Mouse (Mus musculus) embryonic facial prominence, embryonic 13.5 days (tissue): ENCODE measurements around the gene Vps13d. TPM values are rescaled to one million over a fixed set of nuclear protein-coding genes. Genes with fewer than 3 reads are reported as not detected.

ENCODE experiments used
- ATAC-seq: fragments of 200-750 bp; cut with Nextera tagmentation; 2 replicates; pipeline ENCODE4 v1.8.0; 2017; ENCODE audit warnings: low read depth; ENCODE audit not compliant: insufficient number of reproducible peaks, insufficient read depth, low FRiP score, low TSS enrichment
- H3K27ac ChIP-seq: fragments of 300-500 bp; sonication (generic); 2 replicates; pipeline ENCODE4 v1.5.1; 2015; ENCODE audit warnings: moderate library complexity, mild to moderate bottlenecking, inconsistent platforms
- H3K27me3 ChIP-seq: fragments of 300-500 bp; sonication (generic); 2 replicates; pipeline ENCODE4 v1.6.1; 2015; ENCODE audit warnings: mild to moderate bottlenecking, inconsistent platforms
- H3K36me3 ChIP-seq: fragments of 300-500 bp; sonication (generic); 2 replicates; pipeline ENCODE4 v1.6.1; 2015; ENCODE audit warnings: mild to moderate bottlenecking, inconsistent platforms
- H3K4me1 ChIP-seq: fragments of 300-500 bp; sonication (generic); 2 replicates; pipeline ENCODE4 v1.6.1; 2015; ENCODE audit warnings: inconsistent platforms
- H3K4me2 ChIP-seq: fragments of 300-500 bp; sonication (generic); 2 replicates; pipeline ENCODE4 v1.6.1; 2015; ENCODE audit warnings: moderate library complexity, mild to moderate bottlenecking, inconsistent platforms
- H3K4me3 ChIP-seq: fragments of 300-500 bp; sonication (generic); 2 replicates; pipeline ENCODE4 v1.5.1; 2015; ENCODE audit warnings: mild to moderate bottlenecking, inconsistent platforms
- H3K9ac ChIP-seq: fragments of 300-500 bp; sonication (generic); 2 replicates; pipeline ENCODE4 v1.6.1; 2015; ENCODE audit warnings: mild to moderate bottlenecking, inconsistent platforms
- H3K9me3 ChIP-seq: fragments of 300-500 bp; sonication (generic); 2 replicates; pipeline ENCODE4 v1.6.1; 2016; ENCODE audit warnings: inconsistent platforms
- WGBS: fragments of 180-500 bp; shearing (Covaris S2); methylation state at CpG from one replicate; pipeline ENCODE4 v1.1.7; 2015; ENCODE audit warnings: mixed read lengths; 5-methylcytosine and 5-hydroxymethylcytosine counted together
- polyA plus RNA-seq: library from polyadenylated mRNA; unstranded; fragments of >200 nt; fragmentation: Nextera tagmentation; extraction: Ambion mirVana; gene quantifications from 2 replicates; pipeline ENCODE4 v1.2.1, GENCODE M21; 2015

Gene Vps13d
- polyA plus RNA-seq, 1 experiment from 2014 or later = 6.7 TPM

DNA sequence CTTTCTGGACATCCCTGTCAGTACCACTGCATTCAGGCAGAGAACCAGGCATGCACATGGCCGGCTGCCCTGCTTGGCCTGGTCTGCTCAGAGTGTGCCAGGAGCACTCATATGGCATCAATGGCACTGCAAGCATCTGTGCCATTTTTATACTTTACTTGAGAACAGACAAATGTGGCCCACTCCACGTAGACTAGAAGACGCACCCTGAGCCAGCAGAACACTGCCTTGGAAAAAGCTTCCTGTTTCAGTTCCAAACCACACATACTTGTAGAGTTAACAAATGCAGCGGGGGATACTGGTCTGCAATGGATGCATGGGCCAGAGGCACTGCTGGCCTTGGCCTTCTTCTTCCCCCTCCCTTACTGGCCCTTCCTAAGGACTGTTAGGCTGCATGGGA is 181.6 kb downstream of the Vps13d start:
- Histone ChIP-seq H3K4me1 (peaks cover 30% of the 10 kb centered on the region), H3K9me3 (no peaks in the 10 kb centered on the region), H3K27me3 (no peaks in the 10 kb centered on the region), H3K9ac (no peak overlapping the region), H3K4me2 (no peak overlapping the region), H3K4me3 (no peak overlapping the region), H3K27ac (no peak overlapping the region), H3K36me3 (peaks cover 27% of the 10 kb centered on the region)
- WGBS = 90% methylated on average over 4 of the region's 4 CpGs
- ATAC-seq = no peak

DNA sequence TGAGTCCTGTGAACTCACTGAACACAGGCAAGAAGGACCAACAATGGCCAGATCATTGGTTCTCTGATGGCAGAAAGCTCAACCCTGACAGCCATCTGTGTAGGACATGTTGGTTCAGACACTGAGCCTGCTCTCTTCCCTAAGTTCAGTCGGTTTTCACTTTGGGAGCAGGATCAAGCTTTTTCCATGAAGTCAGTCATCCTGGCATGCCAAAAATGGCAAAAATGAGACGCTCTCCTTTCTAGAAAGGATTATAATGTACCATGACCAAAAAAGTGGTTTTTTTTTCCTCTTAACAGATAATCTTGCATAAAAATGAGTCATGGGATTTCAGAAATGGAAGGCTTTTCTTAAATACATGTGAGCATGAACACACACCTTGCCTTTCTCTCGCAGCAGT is 183.6 kb downstream of the Vps13d start:
- Histone ChIP-seq H3K4me3 (no peak overlapping the region), H3K27me3 (no peaks in the 10 kb centered on the region), H3K4me2 (no peak overlapping the region), H3K9me3 (no peaks in the 10 kb centered on the region), H3K9ac (no peak overlapping the region), H3K27ac (0 out of 2 replicates have a peak overlapping the region, but pooled peaks have one; percentile 2), H3K36me3 (peaks cover 20% of the 10 kb centered on the region), H3K4me1 (peaks cover 30% of the 10 kb centered on the region)
- WGBS = 47% methylated on average over 3 of the region's 3 CpGs
- no peak for ATAC-seq

DNA sequence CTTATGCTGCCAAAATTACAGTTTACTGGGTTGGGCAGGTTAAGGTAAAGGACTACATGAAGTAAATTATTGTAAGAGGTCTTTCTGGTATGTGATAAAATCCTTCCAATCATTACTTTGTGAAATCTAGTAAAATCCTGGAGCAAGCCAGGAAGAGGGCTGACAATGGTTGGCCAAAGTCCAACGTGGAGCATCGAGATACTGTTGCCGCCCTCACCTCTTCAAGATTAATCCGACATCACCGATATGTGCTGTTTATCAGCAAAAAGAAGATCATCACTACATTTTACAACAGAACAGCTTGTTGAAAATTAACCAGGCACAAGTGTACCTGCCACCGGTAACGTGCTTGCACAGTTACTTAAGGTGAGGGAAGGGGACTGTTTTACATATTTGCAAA is 184.9 kb downstream of the Vps13d start:
- H3K36me3 ChIP-seq = peaks cover 8% of the 10 kb centered on the region
- 78% methylated on average over 7 of the region's 7 CpGs for WGBS
- no peak for ATAC-seq
- H3K4me2 ChIP-seq = no peak overlapping the region
- H3K27me3 ChIP-seq = no peaks in the 10 kb centered on the region
- H3K9ac ChIP-seq = no peak overlapping the region
- peaks cover 30% of the 10 kb centered on the region for H3K4me1 ChIP-seq
- no peak overlapping the region for H3K27ac ChIP-seq
- H3K4me3 ChIP-seq = no peak overlapping the region
- H3K9me3 ChIP-seq = no peaks in the 10 kb centered on the region

DNA sequence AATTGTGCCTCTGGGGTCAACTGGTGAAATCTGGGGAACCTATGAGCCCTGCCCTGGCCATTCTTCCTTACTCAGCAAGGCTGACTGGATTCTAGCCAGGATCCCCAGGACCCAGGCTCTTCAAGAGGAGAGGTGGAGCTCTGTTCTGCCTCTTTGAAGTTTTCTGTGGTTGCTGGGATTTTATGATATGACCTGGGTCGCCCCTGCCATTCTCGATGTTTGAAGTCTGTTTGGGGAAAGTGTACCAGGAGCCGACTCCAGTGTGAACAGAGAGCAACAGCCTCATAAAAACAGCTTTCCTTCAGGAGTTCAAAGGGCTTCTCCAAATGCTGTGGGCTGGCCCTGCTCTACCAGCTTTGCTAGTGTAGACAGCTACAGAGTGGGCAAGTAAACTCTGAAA is 185.4 kb downstream of the Vps13d start:
- Histone ChIP-seq H3K9ac (no peak overlapping the region), H3K4me3 (no peak overlapping the region), H3K9me3 (no peaks in the 10 kb centered on the region), H3K4me2 (no peak overlapping the region), H3K4me1 (peaks cover 30% of the 10 kb centered on the region), H3K36me3 (peaks cover 3% of the 10 kb centered on the region), H3K27ac (no peak overlapping the region), H3K27me3 (no peaks in the 10 kb centered on the region)
- ATAC-seq = no peak
- 61% methylated on average over 3 of the region's 3 CpGs for WGBS

DNA sequence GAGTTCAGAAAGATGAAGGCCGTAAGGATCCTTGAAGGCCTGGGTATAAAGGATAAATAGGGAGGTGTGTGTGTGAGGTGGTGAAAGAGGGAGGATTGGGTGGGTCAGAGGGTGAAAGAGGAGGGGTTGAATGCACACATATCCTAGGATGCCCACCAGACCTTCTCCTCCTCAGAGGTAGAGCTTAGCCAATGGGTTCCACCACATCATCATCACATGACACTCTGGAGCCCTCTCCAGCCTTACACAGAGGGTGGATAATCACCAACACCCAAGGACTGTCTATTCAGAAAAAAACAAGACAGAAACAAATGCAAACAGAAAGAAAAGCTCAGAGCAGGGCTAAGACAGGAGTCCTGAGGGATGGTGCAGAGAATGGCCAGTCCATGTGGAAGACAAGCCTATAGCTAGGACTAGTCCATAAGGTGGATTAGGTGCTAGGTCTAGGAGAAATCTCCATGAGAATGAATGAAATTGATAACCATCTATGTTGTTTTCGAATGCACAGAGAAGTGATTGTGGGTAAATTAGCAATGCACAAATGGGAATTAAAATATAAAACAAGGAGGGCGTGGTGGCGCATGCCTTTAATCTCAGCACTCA is 188.8 kb downstream of the Vps13d start:
- no peak overlapping the region for H3K4me2 ChIP-seq
- H3K36me3 ChIP-seq = peaks cover 4% of the 10 kb centered on the region
- H3K9ac ChIP-seq = no peak overlapping the region
- 90% methylated on average over 4 of the region's 4 CpGs for WGBS
- peaks cover 16% of the 10 kb centered on the region for H3K4me1 ChIP-seq
- H3K9me3 ChIP-seq = no peaks in the 10 kb centered on the region
- no peaks in the 10 kb centered on the region for H3K27me3 ChIP-seq
- 0 out of 2 replicates have a peak, but pooled peaks have one; percentile 15 for ATAC-seq
- no peak overlapping the region for H3K4me3 ChIP-seq
- no peak overlapping the region for H3K27ac ChIP-seq

DNA sequence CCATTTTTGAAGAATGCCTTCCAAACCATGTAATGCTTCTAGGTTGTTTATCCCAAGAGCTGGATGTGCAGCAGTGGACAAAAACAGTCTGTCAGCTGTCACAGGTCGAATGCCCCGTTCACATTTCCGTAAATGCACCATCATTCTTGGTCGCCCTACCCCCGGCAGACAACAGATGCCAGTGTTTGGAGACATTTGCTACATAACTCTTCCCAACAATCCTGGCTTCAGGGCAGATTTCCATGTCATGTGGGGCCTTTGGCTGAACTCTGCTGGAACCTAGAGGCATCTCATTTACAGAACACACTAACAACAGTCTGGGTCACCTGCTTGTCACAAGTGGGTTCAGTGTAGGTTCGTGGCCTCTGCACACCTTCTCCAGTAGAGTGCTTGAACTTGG is 190.6 kb downstream of the Vps13d start:
- Histone ChIP-seq H3K9ac (no peak overlapping the region), H3K9me3 (no peaks in the 10 kb centered on the region), H3K36me3 (peaks cover 4% of the 10 kb centered on the region), H3K27me3 (no peaks in the 10 kb centered on the region), H3K4me2 (no peak overlapping the region), H3K4me3 (no peak overlapping the region), H3K27ac (no peak overlapping the region), H3K4me1 (peaks cover 20% of the 10 kb centered on the region)
- 76% methylated on average over 6 of the region's 6 CpGs for WGBS
- no peak for ATAC-seq

DNA sequence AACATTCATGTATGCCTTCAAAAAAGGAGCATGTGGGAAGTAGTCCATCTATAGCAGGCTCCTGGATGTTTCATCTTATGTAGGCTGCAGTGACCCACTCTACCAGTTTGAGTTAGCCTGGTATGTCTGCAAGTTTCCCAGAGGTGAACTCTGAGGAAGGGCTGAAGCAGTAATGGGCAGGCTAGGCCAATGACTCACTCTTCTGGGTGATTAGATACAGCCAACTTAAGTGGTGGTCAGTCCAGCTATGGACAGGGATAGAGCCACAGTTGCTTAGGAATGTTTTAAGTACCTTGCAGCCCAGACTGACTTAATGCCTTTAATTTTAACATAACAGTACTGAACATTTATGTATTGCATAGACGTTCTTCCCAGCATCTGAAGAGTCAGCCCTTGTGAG is 192.1 kb downstream of the Vps13d start:
- Histone ChIP-seq H3K36me3 (peaks cover 4% of the 10 kb centered on the region), H3K4me3 (no peak overlapping the region), H3K27ac (no peak overlapping the region), H3K9me3 (no peaks in the 10 kb centered on the region), H3K27me3 (no peaks in the 10 kb centered on the region), H3K4me1 (peaks cover 34% of the 10 kb centered on the region), H3K9ac (no peak overlapping the region), H3K4me2 (no peak overlapping the region)
- no peak for ATAC-seq
- WGBS = 95% methylated on average over 1 of the region's 1 CpGs

DNA sequence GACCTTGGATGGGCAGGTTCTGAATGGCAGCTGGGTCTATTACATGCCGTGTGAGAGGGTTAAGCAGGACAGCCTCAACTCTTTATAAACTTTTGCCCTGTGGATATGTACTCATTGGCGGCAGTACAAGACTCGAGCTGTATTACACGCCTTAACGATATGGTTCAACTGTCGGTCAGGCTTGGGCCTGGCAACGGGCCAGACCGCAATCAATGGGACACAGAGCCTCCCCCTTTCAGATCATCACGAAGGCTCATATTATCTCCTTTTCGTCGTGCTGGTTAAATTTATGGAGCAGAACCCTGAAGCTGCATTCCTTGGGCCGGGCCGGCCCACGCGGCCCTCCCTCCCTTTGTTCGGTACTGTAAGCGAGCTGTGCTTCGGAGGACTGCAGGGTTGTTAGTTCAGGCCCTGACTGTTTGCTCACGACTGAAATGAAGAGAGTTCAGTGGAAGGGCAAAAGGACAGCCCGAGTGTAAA is 194.9 kb downstream of the Vps13d start:
- H3K4me3 ChIP-seq = no peak overlapping the region
- peak overlapping the region; percentile 84 for H3K27ac ChIP-seq
- H3K4me2 ChIP-seq = peak overlapping the region; percentile 31
- peak; percentile 85 for ATAC-seq
- no peaks in the 10 kb centered on the region for H3K27me3 ChIP-seq
- H3K4me1 ChIP-seq = peaks cover 47% of the 10 kb centered on the region
- H3K9ac ChIP-seq = no peak overlapping the region
- no peaks in the 10 kb centered on the region for H3K9me3 ChIP-seq
- H3K36me3 ChIP-seq = peaks cover 4% of the 10 kb centered on the region; the same call in 1 of the 2 replicates
- 11% methylated on average over 20 of the region's 20 CpGs for WGBS

DNA sequence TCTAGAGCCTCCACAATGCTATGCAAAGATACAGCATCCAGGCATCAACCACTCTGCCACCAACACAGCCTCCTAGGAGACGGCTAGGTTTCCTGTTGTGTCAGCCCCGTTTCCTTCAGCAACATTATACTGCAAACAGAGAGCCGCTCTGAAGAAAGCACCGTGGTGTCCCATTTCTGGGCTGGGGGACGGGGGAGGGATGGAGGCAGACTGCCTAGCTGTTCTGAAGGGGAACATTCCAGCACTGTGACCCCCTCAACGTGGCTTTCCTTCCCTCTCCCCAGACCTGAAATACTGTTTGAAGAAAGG is 195.3 kb downstream of the Vps13d start:
- Histone ChIP-seq H3K4me1 (peaks cover 47% of the 10 kb centered on the region), H3K9ac (no peak overlapping the region), H3K4me2 (peak overlapping the region; percentile 31), H3K36me3 (peaks cover 4% of the 10 kb centered on the region; the same call in 1 of the 2 replicates), H3K4me3 (no peak overlapping the region), H3K27ac (peak overlapping the region; percentile 84), H3K9me3 (no peaks in the 10 kb centered on the region), H3K27me3 (no peaks in the 10 kb centered on the region)
- 7% methylated on average over 6 of the region's 6 CpGs for WGBS
- ATAC-seq = no peak; the same call in 1 of the 2 replicates

DNA sequence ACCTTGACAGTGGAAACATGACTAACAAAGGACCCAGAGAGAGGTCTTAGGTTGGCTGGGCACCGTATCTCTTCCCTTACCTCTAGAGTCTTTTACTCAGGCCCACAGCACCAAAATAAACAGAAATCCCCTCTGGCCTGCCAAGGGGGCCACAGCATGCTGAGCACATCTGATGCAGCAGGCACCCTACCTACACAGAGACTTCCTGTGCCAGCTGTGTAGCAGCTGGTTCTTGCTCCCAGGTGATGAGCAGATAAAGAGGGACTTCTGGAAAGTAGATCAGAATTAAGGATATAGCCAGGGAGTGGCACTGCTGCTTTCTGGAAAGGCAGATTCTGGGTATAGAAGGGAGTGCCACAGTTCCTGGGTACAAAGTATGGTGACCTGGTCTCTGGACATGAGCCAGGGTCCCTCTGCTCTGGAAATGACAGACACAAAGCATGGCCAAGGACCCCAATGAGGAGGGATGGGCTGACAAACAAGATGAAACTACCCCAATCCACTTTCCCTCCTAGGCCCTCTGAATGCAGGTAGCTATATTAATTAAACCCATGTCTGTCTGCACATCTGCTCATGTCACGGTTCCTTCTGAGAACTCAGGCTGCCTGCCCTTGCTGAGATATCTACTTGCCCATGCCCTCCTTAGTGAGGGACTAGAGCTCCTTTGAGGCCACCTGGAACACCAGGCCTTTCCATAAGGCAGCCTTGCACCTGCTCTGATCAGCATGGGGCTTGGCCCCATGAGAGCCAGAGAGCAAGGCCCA is 195.8 kb downstream of the Vps13d start:
- H3K4me1 ChIP-seq = peaks cover 50% of the 10 kb centered on the region
- no peaks in the 10 kb centered on the region for H3K27me3 ChIP-seq
- no peaks in the 10 kb centered on the region for H3K36me3 ChIP-seq
- no peaks in the 10 kb centered on the region for H3K9me3 ChIP-seq
- H3K9ac ChIP-seq = no peak overlapping the region
- 47% methylated on average over 2 of the region's 2 CpGs for WGBS
- H3K27ac ChIP-seq = peak overlapping the region; percentile 84
- peak; percentile 29 for ATAC-seq
- peak overlapping the region; percentile 31 for H3K4me2 ChIP-seq
- H3K4me3 ChIP-seq = no peak overlapping the region

DNA sequence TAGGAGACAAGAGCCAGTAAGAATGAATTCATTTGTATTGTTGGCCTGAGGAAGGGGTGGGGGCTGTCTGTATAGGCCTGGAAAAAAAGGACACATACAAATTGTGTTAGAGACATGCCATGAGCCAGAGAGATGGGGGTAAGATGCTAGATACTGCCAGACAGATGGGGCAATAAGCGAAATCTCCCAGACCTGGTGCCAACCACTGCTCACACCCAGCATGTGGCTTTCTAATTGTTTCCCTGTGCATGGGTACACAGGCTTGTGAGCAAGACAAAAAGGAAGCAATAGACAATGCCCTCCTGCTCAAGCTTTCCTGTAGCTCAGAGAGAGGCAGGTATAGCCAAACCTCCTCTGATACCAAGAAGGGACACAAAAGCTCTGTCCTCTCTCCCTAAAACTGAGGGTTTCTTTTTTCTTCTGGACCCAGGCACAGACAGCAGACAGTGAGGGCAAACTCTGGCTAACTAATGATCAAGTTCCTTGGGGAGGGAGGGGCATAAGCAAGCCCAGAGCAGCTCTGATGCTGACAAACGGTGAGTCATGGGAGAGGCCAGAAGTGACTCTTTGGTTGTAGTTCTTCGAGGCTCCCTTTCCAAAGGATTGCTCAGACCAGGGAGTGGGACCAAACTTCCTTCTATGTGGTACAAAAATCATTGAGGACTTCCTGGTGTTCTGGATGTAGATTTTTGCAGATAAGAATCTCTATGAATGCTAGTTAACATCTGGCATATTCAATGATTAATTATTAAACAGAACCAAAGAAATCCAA is 196.7 kb downstream of the Vps13d start:
- ATAC-seq = no peak
- no peaks in the 10 kb centered on the region for H3K36me3 ChIP-seq
- peaks cover 59% of the 10 kb centered on the region for H3K4me1 ChIP-seq
- no peaks in the 10 kb centered on the region for H3K27me3 ChIP-seq
- H3K4me3 ChIP-seq = no peak overlapping the region
- no peak overlapping the region for H3K9ac ChIP-seq
- peak overlapping the region; percentile 44; the same call in 1 of the 2 replicates for H3K27ac ChIP-seq
- H3K4me2 ChIP-seq = no peak overlapping the region
- H3K9me3 ChIP-seq = no peaks in the 10 kb centered on the region
- 38% methylated on average over 3 of the region's 3 CpGs for WGBS
